Mouse (Mus musculus) ovary, postnatal 36 days (tissue): ENCODE data around the gene Pagr1b.
A peak's percentile ranks its signal among the peaks of the same experiment; 100 is the strongest.

Experiments
- DNase-seq: peaks from one replicate; pipeline ENCODE4 v3.0.0; 2022; ENCODE audit warnings: low spot score, mixed read lengths

Gene Pagr1b

DNA sequence TGATC is at the start of gene Pagr1b:
Gene Pagr1b, minus strand, starts transcription at position 4 of the 5 bp plus-strand sequence.
- DNase-seq: no peak

DNA sequence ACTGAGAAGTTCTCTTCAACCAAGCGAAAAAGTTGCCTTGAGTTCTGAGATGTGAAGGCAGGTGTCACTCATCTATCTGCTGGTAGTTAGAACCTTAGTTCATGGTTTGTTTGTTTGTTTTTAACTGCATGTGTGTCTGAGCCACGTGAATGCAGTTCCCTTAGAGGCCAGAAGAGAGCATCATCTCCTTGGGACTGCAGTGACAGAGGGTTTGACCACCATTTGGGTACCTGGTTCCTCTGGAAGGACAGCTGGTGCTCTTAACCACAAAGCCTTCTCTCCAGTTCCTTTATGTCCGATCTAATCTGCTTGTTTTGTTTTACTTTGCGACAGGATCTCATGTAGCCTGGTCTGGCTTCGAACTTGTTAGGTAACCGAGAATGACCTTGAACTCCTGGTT is 49.3 kb upstream of the Pagr1b start:
- no peak for DNase-seq

DNA sequence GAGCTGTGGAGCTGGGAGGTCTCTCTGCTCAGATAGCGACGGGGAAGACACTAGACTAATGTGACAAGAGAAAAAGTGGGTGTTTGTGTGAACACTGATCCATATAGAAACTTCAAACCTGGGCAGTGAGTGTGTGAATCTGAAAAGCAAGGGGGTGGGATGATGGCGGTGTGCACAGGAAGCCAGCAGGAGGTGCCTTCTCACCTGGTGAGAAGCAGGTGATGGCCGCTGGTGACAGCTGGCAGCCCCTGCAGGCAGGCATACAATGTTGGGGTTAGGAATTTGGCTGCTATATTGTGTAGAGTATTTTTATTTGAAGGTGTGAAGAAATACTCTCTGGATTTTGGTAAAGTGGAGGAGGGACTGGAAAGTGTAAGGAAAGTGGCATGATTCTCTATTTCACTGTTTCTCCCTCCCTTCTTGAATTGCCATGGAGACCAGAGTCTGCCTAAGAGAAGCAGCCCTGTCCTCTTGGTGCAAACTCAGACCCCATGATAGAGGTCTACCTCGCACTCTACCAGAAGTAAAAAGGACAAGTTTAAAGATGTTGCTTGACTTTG is 38.8 kb upstream of the Pagr1b start:
- no peak for DNase-seq

DNA sequence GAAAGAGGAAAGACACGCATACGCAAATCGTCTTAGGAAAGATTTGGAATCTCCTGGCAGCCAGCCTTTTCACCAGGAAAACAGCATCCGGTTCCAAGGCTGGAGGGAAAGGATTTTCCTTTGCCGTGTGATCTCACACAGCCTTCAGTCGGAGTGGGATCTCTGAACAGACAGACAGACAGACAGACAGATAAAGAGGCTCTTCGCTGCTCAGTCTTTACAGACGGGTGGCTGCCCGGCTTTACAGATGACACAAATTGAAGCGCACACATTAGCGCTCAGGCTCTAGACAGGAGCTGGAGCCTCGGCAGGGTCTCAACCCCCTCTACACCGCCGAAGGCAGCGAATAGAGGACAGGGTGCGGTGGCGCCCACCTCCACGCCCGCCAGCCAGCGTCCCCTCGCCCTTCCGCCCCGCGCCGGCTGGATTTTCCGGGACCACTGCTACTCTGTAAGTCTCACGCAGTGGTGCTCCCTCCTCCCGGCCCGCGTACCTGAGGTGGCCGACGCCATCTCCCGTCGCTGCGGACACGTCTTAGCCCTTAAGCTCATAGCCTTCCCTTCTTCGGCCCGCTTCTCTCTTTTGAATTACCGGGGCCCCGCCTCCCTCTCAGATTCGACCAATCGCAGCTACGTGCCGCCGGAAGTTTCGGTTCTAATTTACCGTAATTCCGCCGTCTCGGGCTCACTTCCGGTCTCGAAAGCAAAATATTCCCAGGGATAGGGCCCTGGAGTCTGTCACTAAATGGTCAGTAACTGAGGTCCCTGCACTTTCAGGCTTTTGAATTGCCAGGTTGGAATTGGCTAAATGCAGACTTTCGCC is 25.8 kb upstream of the Pagr1b start, which contains the start of gene Kif22:
Gene Kif22, minus strand, starts transcription at position 621 of the 822 bp plus-strand sequence.
- peak; percentile 87 for DNase-seq

DNA sequence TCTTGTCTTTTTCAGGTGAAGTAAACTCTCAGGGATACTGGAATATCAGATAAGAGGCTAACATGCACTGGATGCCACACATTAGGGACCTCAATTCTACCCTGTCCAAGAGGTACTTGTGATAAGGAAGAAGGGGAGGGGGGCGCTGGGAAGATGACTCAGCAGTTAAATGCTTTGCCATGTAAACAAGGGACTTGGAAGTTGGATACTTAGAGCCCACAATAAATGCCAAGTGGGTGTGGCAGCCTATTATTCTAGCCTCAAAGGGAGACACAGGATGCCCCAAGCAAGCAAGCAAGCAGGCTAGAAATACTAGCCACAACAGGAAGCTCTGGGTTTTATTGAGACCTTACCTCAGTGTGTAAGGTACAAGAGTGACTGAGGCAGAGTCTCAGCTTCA is 15.0 kb upstream of the Pagr1b start:
- DNase-seq: no peak

DNA sequence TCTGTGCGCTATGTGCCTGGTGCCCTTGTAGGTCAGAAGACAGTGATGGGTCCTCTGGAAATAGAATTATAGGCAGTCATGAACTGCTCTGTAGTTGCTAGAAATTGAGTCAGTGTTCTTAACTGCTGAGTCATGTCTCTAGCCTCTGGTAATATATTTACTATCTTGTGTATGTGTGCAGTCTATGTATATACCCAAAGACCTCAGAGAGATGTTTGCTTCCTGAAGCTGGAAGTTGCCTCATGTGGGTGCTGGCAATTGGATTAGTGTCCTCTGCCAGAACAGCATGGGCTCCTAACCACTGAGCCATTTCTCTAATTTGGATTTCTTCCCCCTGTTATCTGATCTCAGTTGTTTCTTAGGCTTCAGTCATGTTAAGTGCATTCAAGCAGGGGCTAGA is 13.9 kb upstream of the Pagr1b start:
- no peak for DNase-seq

DNA sequence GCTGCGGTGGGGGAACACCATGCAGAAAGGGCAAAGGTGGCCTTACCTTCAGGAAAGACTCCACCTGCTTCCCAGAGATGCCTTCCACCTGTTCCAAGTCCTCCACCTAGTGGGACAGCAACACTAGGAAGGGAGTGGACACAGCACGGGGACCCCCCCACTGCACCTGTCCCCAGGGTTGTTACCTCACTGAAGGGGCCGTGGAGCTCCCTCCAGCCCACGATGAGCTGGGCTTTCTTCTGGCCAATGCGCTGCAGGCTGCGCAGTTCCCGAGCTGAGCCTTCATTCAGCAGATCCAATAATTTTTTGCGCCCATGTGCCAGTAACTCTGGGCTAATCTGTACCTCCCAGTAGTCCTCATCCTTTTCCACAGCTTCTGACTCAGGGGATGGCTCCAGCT is 11.6 kb upstream of the Pagr1b start:
- no peak for DNase-seq

DNA sequence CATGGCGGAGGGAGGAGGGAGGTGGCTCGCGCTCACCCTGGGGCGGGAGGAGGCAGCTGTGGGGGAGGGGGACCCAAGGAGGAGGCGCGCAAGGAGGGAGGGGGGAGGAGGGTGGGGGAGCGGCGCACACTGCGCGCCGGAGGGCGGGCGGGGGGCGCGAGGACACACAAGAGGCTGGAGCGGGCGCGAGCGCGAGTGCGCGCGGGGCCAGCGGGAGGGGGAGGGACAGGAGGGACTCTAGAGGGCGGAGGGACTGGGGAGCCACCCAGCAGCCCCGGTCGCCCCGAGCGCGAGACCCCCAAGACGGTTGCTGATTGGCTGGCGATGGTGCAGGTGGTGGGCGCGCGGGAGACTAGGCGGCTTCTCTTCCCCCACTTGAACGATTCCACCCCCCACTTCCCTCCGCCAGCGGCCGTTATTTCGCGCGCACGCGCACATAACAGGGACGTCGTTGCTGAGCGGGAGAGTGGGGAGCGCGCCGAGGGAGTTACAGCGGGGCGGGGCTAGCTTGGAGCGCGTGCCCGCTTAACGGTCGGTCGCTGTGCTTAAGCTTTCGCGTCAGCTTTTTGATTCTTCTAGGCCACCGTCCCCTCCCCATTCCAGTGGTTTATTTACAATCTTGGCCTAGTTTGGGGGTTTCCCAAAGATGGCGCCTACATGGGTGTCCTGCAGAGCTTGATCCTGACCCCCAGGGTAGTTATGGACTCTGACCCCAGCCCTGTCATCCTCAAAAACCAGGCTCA is 10.9 kb upstream of the Pagr1b start, which contains the start of gene Maz:
Gene Maz, minus strand, starts transcription at position 54 of the 743 bp plus-strand sequence.
- peak; percentile 99 for DNase-seq

DNA sequence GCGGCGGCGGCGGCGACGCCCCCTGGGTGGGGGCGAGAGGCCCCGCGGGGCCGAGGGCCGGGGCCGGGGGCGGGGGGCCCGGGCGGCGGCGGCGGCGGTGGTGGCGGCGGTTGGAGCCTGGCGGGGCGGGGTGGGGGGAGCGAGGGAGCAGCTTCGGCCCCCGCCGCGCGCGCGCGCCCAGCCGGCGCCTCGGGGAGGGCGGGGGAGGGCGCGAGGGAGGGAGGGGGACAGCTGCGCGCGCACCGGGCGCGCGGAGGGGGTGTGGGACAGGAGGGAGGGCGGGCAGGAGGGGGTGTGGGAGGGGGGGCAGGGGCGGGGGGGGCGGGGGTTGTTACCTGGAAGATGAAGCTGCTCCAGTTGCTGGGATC is 10.3 kb upstream of the Pagr1b start:
- DNase-seq: peak; percentile 87

DNA sequence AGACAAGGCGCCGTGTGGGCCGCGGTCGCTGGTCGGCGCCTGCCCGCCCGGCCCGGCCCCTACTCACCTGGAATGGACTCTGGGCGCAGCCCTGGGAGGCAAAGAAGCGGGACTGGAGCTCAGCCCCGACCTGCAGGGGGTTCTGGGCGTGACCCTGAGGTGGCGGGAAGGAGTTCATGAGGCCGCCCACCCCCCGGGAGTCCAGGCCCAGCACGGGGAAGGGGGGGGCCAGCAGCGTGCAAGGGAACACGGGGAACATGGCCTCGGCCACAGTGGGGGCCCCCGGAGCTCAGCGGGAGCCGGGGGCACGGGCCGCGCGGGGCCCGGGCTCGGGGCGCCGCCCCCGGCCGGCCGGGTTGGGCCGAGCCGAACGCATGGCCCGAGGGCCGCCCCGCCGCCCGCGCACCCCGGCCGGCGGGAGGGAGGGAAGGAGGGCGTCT is 9.9 kb upstream of the Pagr1b start:
- peak; percentile 75 for DNase-seq

DNA sequence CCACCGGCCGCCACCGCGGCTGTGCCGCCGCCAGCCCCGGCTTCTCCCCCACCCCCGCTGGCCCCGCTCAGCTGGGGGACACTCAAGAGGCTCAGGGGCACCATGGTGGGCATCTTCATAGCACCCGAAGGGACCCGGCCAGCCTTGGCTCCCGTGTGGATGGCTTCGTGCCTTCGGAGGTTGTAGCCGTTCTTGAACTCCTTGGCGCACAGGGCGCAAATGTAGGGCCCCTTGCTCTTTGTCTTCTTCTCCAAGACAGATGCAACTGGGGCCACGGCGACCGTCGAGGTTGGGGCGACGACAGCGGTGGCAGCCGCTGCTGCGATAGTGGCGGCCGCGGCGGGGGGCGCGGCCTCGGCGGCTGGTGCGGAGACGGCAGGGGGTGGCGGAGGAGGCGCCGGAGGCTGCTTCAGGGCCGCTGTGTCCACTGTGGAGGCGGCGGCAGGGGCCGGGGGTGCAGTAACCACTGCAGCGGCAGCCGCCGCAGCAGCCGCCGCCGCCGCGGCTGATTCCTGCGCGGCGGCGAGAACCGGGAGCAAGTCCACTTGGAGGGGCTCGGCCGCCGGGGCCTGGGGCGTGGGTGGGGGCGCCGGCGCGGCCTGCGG is 9.4 kb upstream of the Pagr1b start:
- peak; percentile 69 for DNase-seq

DNA sequence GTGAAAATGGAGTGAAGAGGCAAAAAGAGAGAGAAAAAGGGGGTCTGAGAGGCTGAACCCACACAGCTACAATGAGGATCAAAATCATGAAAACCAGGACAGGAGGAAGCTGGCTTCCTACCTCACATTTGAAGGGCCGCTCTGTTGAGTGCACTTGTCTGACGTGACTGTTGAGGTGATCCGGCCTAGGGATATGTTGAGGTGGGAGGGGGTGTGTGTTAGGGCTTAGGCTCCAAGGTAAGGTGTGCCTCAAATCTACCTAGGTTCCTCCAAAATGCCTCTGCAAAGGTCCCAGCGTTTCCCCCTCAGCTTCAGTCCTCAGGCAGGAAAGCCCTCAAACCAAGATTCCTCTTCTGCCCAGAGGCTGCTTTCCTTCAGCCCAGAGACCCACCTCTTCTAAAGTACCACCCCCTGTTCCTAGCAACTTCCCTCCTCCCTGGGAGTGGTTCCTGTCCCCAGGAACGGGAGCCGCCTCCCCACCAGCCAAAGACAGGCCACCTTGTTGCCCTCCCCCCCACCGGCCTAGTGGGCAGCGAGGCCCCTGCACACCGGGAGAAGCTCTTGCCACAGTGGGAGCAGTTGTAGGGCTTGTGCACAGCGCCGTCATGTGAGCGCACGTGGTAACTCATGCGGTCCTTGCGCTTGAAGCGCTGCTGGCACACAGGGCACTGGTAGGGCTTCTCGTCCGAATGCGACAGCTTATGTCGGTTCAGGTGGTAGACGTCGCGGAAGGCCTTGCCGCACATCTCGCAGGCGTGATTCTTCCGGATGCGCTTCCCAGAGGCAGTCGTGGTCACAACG is 8.7 kb upstream of the Pagr1b start:
- DNase-seq: peak; percentile 80

DNA sequence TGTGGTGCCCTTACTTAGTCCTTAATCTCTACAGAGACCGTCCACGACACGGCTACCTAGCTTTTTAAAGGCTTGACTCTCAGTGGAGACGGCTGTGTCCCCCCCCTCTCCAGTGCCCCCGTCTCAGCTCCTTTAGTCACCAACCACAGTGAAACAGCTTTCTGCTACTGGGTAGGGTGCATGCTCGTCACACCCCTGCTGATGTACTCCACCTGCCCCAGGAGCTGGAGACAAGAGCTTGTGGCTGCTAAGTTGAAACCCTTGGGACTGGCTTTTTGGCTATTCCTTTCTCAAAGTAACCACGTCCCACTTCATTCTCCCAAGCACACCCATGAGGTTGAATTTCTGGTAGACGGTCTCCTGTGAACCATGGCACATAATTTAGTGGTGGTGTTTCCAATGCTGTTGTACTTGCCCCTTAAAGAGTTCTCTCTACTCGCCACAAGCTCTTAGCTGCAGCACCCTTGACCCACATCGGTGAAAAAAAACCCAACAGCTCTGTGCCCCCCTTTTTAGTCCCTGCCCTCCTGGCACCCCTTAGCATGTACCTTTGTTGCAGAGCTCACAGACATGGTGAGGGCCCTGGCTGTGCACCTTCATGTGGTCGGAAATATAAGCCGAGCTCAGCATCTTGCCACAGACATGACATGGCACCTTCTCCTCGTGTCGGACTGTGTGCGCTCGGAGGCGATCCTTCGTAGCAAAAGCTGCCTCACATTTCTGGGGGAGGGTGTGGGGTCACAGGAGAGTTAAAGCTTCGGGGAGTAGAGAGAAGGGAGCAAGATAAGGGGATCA is 7.8 kb upstream of the Pagr1b start:
- DNase-seq: no peak

DNA sequence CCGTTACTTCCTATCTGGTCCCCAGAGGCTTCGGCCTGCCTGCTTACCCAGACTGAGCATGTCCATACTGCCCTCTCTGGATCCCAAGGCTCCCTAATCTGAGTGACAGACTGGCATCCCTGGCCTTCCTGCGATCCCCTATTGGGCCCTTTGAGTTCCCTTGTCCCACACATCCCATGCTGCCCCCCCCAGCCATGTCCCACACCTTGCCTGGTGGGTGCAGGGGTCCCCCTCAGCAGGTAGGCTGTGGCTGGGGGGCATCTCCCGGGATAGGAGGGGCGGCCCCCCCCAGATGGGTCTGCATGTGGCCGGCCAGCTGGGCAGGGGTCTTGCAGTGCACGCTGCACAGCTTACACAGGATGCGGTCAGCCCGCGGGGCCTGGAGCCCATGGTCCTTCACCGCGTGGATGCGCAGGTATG is 7.0 kb upstream of the Pagr1b start:
- DNase-seq: no peak

DNA sequence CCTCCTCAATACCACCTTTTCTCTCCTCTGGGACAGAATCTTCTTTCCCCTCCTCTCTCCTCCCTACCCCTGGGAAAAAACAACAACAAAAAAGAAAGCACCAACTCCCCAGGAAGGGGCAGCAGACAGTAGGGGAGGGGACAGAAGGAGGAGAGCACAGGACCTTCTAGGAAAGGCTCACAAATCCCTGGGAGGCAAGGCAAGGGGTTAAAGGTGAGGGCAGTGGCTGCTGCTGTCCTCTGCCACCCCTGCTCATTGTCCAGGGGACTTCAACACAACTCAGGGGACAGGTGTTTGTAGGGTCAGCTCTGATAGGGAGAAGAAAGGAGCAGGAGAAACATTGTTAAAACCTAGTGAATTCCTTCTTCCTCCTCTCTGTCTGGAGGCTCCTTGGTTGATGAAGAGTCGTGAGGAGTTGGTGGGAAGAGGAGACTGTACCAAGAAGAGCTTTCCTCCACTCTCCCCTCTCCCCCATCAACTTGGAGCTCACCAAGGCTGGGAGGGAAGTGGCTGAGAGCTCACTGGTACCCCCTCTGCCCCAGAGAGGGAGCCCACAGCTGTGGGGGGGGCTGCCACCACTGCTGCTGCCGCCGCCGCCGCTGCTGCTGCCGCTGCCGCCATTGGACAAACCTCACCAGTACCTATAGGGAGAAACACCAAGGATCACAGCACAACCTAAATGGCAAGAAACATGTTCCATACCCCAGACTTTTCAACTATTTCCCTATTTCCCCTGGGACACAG is 6.4 kb upstream of the Pagr1b start:
- DNase-seq: no peak

DNA sequence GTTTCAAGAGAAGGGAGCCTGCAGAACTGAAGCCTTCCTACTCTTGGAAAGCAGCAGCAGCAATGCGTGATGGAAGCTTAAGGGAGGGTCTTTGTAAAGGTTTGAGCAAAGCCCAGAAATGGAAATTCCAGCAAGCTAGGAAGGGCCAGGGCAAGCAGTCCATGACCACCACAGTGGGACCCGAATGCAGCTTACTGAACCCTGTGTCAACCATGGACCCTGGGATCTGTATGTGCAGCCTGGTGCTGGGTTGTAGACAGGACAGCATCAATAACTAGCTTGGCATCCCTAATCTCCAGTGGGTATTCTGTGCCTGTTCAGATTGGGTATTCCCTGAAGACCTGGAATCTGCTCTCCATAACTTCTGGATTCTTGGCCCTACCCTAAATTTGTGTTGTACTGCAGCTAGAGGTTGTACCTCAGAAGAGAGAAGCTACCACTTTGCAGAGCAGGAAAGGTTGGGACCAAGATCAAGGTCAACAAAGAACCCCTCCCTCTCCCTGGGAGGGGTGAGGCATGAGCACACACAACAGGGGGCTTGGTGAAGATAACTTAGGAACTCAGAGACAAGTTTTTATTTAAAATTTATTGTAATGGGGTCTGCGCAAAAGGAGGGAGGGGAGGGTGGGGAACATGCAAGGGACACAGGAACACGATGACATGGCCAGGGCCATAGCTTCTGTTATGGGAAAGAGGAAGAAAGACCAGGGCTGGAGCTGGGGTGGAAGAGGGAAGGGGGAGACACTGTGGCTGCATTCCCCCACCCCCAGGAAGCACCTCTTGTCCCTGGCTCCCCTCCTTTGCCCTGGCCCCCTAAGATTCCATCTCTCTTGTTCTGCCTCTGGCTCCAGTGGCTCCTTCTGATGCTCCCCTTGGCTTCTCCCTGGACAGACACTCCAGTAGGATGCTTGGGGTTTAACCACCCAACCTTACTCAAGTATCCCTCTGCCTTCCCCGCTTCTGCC is 5.6 kb upstream of the Pagr1b start:
- DNase-seq: no peak

DNA sequence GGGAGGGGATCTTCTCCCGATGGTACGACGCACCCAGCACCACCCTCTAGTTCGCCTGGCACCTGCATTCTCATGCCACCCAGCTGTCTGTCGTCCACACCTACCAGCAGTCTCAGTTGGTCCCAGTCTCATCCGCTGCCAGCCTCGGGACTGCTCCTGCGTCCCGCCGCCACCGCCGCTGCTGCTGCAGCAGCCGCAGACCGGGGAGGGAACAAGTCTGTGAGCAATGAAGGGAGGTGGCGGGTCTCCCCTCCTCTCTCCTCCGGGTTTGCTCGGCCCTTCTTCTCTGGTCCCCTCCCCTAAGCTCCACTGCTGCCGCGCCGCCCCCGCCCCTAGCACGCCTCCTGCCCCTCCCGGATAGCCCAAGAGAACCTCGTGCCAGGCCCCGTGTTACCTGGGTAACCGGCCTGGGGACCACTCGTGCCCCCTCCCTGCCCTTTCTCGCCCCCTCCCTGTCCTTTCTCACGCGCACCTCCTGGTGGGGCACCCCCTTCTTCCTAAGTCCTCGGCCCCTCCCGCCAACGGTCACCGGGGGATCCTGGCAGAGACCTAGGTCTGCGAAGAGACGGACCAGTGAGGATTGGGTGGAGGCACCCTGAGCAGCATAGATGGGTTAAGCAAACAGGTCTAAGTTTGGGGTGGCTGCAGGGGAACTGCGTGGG is 4.7 kb upstream of the Pagr1b start, which contains the start of the genes Gm42742 and Prrt2:
Gene Gm42742, minus strand, starts transcription at position 197 of the 662 bp plus-strand sequence.
Gene Prrt2, minus strand, starts transcription at position 311 of the 662 bp plus-strand sequence.
- DNase-seq: peak; percentile 66

DNA sequence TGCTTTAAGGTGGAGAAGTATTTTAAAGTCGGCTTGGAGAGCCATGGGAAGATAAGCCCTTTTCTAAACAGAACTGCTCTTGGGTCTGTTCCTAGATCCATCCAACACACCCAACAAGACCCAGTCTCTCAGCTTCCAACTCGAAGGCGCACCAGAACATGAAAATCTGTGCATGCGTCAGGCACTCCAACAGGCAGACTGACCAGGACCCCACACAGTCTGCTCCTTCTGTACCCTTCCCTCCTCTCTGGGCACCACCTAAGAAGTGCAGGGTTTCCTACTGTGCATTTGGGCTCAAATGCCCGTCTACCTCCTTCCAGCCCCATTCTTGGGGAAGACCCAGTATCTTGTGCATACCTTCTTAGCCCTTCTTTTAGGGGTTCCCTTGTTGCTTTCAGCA is 4.2 kb upstream of the Pagr1b start:
- no peak for DNase-seq

DNA sequence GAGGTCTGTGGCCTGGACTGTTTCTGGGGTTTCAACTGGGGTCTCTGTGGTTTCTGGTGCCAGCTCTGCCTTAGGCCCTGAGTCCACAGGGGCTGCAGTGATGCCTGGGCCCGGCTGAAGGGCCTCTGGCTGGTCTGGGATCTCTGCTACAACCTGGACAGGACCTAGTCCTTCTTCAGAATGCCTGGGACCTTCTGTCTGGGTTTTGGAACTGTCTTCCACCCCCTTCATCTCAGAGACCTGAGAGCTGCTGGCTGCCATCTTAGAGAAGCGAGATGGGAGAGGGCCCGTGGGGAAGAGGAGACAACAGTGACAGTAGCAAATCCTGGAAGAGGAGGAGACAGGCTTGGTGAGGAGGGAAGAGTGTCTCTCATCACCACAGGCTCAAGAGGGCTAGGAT is 3.7 kb upstream of the Pagr1b start:
- no peak for DNase-seq
